Mouse (Mus musculus): Measurements from ENCODE around the gene Rxfp2.

DNA sequence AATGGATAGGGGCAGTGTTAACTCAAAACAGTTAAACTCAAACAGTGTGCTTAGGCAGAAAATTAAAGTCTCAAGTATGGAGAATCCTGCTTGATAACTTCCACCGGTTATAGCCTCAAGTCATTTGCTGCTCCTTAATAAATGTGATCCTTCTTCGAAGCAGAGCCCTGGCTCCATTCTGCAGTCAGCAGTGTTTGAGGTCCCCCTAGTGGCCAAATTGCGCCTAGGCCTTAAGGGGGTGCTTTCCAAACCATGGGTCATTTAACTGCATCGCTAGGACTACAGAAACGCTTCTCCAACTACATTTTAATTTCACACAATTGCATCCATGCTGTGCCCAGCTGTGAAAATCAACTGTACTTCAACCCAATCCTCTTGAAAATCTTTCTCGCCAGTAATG, 2.4 kb downstream of the Rxfp2 start:
- TF ChIP-seq CTCF (IDR thresholded peaks at IDR 0.05; ENCODE audit: low read depth, low read length) = no peak
- no peak for TF ChIP-seq TAL1 (conservative IDR thresholded peaks at IDR 0.05; ENCODE audit: low read depth, low read length)
- no peak for TF ChIP-seq GATA1 (IDR thresholded peaks at IDR 0.05; ENCODE audit: borderline replicate concordance, low read length)
- no peak for TF ChIP-seq POLR2AphosphoS5 (IDR thresholded peaks at IDR 0.05; ENCODE audit: insufficient replicate concordance, low read depth, low read length)
- no peak for TF ChIP-seq GATA2 (IDR thresholded peaks at IDR 0.05; ENCODE audit: borderline replicate concordance, low read depth, low read length)

All from G1E (cell line).